Mouse (Mus musculus) liver, postnatal 0 days (tissue): Measurements from ENCODE around the gene Cstad. TPM values are rescaled to one million over a fixed set of nuclear protein-coding genes. Genes with fewer than 3 reads are reported as not detected.
A peak's percentile ranks its signal among the peaks of the same experiment; 100 is the strongest.

Experiments
- ATAC-seq: fragments of 200-750 bp; cut with Nextera tagmentation; 2 replicates; pipeline ENCODE4 v1.8.0; 2017; ENCODE audit warnings: mild to moderate bottlenecking, moderate library complexity
- DNase-seq: peaks from one replicate; pipeline ENCODE4 v3.0.0-alpha.2; 2016
- H3K27ac ChIP-seq: fragments of 300-500 bp; sonication (generic); 2 replicates; pipeline ENCODE4 v1.5.1; 2014; ENCODE audit warnings: antibody characterized with exemption, moderate library complexity, mild to moderate bottlenecking, low read depth
- H3K27me3 ChIP-seq: fragments of 300-500 bp; sonication (generic); 2 replicates; pipeline ENCODE4 v1.6.1; 2014; ENCODE audit warnings: low read length, control low read depth, mixed read lengths; ENCODE audit not compliant: insufficient read depth
- H3K36me3 ChIP-seq: fragments of 300-500 bp; sonication (generic); replicated peaks from 2 replicates; pipeline ENCODE4 v1.6.1; 2014; ENCODE audit warnings: mild to moderate bottlenecking, control low read depth, low read length, moderate library complexity, mixed read lengths; ENCODE audit not compliant: insufficient read depth
- H3K4me1 ChIP-seq: fragments of 300-500 bp; sonication (generic); 2 replicates; pipeline ENCODE4 v1.6.1; 2014; ENCODE audit warnings: antibody characterized with exemption, mild to moderate bottlenecking, control low read depth; ENCODE audit not compliant: insufficient read depth
- H3K4me2 ChIP-seq: fragments of 300-500 bp; sonication (generic); 2 replicates; pipeline ENCODE4 v1.6.1; 2014; ENCODE audit warnings: low read depth, mild to moderate bottlenecking, low read length, moderate library complexity, mixed read lengths
- H3K4me3 ChIP-seq: fragments of 300-500 bp; sonication (generic); 2 replicates; pipeline ENCODE4 v1.5.1; 2014; ENCODE audit warnings: low read depth, low read length
- H3K9ac ChIP-seq: fragments of 300-500 bp; sonication (generic); replicated peaks from 2 replicates; pipeline ENCODE4 v1.6.1; 2014; ENCODE audit warnings: mild to moderate bottlenecking, moderate library complexity
- H3K9me3 ChIP-seq: fragments of 300-500 bp; sonication (generic); 2 replicates; pipeline ENCODE4 v1.6.1; 2016; ENCODE audit warnings: mild to moderate bottlenecking, control low read depth, low read length, mixed read lengths
- CTCF ChIP-seq: sonication (generic); IDR thresholded peaks from 2 replicates; pipeline ENCODE4 v1.5.1; 2016; ENCODE audit warnings: antibody characterized with exemption, low read depth
- EP300 ChIP-seq: IDR thresholded peaks from 2 replicates; pipeline ENCODE4 v1.6.1; 2016; ENCODE audit warnings: antibody characterized with exemption, low read depth, mild to moderate bottlenecking
- whole genome bisulfite sequencing: fragments of 180-500 bp; shearing (Covaris S2); extraction: QIAGEN DNeasy Blood & Tissue Kit; methylation state at CpG from one replicate; pipeline ENCODE4 v1.1.7; 2014; ENCODE audit not compliant: insufficient replicate concordance; 5-methylcytosine and 5-hydroxymethylcytosine counted together
- polyA plus RNA-seq: library from polyadenylated mRNA; unstranded; fragments of >200 nt; fragmentation: Nextera tagmentation; extraction: Ambion mirVana; gene quantifications from 2 replicates; pipeline ENCODE4 v1.2.1, GENCODE M21; 2015

Cstad gene
- polyA plus RNA-seq, 1 experiment from 2014 or later, result 0.22 TPM

DNA sequence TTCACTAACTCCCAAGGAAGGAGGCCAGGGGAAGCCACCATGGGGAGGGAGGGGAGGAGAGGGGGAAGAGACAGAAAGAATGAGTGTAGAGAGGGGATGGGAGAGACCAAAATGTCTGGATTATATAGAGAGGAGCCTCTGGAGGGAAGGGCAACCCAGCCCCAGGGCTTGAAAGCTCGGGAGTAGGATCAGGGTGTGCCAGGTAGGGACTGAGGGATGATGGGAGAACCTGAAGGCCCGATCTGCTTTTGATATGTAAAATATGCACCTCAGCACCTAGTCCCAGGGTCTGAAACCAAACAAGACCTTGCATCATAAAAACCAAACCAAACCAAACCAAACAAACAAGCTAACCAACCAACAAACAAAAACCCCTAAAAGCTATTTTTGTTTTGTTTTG lies 16.8 kb upstream of the Cstad start:
- H3K27me3 ChIP-seq, result no peaks in the 10 kb centered on the region
- ATAC-seq, result no peak
- 0 out of 2 replicates have a peak, but pooled peaks cover 2% of the 10 kb centered on the region for H3K9me3 ChIP-seq
- TF ChIP-seq CTCF (no peak), EP300 (no peak)
- H3K4me2 ChIP-seq, result no peak overlapping the region
- H3K9ac ChIP-seq, result no peak overlapping the region
- no peak for DNase-seq
- no peak overlapping the region for H3K4me3 ChIP-seq
- WGBS, result 64% methylated on average over 2 of the region's 2 CpGs
- H3K27ac ChIP-seq, result no peak overlapping the region
- H3K4me1 ChIP-seq, result no peaks in the 10 kb centered on the region
- no peaks in the 10 kb centered on the region for H3K36me3 ChIP-seq

DNA sequence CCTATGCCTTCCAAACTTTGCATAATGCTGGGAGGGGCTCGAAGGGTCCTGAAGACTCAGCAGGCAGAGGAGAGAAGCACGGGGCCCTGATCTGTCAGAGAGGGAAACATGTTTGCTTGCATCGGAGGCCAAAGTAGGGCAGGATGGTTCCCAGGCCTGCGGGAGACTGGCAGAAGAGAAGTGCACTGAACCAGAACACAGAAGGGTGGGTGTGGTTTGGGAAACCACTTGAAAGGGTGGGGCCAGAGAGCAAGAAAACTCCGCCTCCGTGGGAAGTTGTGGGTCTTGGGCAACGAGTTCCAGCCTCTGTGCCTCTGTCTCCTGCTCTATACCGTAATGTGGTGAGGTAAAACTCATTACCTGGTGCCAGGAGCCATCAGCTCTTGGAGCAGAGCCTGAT lies 7.7 kb upstream of the Cstad start:
- WGBS, result 26% methylated on average over 8 of the region's 8 CpGs
- ATAC-seq, result no peak
- DNase-seq, result peak; percentile 53

DNA sequence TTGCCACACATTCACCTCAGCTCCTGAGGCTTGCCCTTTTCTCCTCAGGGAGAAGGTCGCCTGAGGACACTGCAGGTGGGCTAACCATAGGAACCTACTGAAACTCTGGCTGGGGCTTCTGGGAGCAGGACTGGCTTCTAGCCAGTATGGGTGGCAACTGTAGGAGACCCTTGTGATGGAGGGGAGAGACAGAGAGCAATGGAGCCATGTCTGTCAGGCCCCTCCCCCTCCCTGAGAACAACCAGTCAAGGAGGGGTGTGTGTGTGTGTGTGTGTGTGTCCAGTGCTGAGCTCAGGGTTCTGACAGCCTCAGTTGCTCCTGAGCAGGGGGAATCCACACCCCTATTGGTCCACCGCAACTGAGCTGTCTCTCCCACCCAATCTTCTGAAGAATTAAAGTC lies 7.2 kb upstream of the Cstad start:
- TF ChIP-seq EP300, result no peak
- no peak for TF ChIP-seq CTCF
- H3K4me2 ChIP-seq, result no peak overlapping the region
- no peaks in the 10 kb centered on the region for H3K36me3 ChIP-seq
- H3K4me3 ChIP-seq, result no peak overlapping the region
- ATAC-seq (no peak), DNase-seq (no peak)
- 57% methylated on average over 2 of the region's 2 CpGs for WGBS
- H3K9me3 ChIP-seq, result no peaks in the 10 kb centered on the region
- H3K27me3 ChIP-seq, result no peaks in the 10 kb centered on the region
- no peak overlapping the region for H3K9ac ChIP-seq
- H3K4me1 ChIP-seq, result no peaks in the 10 kb centered on the region; the same call in 1 of the 2 replicates
- H3K27ac ChIP-seq, result no peak overlapping the region

More for the DNA sequence above, 7.7 kb upstream of the Cstad start:
- no peak overlapping the region for H3K4me3 ChIP-seq
- H3K4me2 ChIP-seq, result no peak overlapping the region
- no peaks in the 10 kb centered on the region for H3K27me3 ChIP-seq
- no peak overlapping the region; the same call in 1 of the 2 replicates for H3K9ac ChIP-seq
- TF ChIP-seq CTCF, result no peak
- TF ChIP-seq EP300, result no peak
- no peaks in the 10 kb centered on the region; the same call in 1 of the 2 replicates for H3K4me1 ChIP-seq
- H3K9me3 ChIP-seq, result no peaks in the 10 kb centered on the region
- H3K27ac ChIP-seq, result no peak overlapping the region
- no peaks in the 10 kb centered on the region for H3K36me3 ChIP-seq

DNA sequence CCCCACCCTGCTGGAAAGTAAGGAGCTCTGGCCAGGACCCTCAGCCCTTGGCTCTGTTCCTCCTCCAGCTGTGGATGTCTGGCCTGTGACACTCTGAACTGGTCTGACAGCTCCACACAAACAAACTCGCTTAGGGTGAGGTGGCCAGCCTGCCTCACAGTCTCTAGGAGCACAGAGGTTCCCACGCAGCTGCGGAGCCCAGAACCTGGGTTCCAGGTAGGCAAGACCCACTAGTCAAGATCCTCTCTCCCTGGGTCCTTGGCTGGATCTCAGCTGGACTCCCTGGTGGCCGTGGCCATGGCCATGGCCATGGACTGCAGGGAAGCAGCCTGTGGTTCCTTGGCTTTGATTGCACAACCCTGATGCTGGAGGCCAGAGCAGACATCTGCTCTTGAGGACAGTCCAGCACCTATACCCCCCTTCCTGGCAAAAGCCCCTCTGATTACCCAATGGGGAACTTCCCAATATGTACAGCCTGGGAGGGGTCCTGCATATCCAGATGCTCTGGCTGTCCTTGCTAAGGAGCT lies 5.8 kb upstream of the Cstad start:
- Histone ChIP-seq H3K9me3 (no peaks in the 10 kb centered on the region), H3K4me3 (no peak overlapping the region), H3K27me3 (no peaks in the 10 kb centered on the region), H3K27ac (0 out of 2 replicates have a peak overlapping the region, but pooled peaks have one; percentile 55), H3K4me2 (no peak overlapping the region), H3K9ac (no peak overlapping the region), H3K36me3 (no peaks in the 10 kb centered on the region), H3K4me1 (peaks cover 3% of the 10 kb centered on the region)
- WGBS, result 63% methylated on average over 4 of the region's 4 CpGs
- ATAC-seq (no peak), DNase-seq (peak; percentile 14)
- TF ChIP-seq CTCF (no peak), EP300 (no peak)

DNA sequence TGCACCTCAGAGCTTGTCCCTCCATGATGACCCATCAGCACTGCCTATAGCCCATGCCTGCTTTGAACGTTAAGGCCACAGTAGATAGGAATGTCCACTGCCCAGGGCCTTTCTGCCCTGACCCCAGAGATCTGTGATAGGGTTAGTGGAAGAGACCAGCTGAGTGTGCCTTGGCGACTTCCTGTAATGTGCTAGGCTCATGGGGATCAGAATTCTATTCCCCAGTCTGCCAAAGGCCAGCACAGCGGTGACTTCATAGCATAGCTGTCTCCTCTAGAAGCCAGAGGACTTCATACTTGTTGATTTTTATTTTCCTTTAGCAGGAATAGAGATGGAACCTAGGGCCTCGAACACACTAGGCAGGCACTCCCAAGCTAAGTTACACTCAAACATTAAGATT lies 5.1 kb upstream of the Cstad start:
- no peak overlapping the region for H3K27ac ChIP-seq

DNA sequence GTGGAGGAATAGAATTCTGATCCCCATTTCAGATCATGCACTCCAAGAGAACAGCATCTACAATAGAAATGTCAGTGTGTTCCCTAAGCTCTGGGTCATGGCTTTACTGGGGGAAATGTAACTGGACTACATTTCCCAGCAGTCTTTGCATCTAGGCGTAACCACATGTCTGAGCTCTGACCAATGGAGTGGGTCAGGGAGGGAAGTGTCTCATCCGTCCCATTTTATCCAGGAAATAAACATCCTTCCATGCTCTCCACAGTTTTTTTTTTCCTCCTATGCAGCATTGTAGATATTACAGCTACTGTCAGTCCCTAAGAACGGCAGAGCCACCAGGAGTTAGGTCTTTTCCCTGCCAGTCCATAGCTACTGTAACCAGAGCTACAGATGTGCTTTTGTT lies 3.9 kb upstream of the Cstad start:
- TF ChIP-seq CTCF (no peak), EP300 (no peak)
- peak overlapping the region; percentile 18; the same call in 1 of the 2 replicates for H3K4me2 ChIP-seq
- no peak overlapping the region for H3K27ac ChIP-seq
- 5% methylated on average over 3 of the region's 3 CpGs for WGBS
- no peak overlapping the region for H3K4me3 ChIP-seq
- no peaks in the 10 kb centered on the region for H3K9me3 ChIP-seq
- no peaks in the 10 kb centered on the region for H3K27me3 ChIP-seq
- ATAC-seq (peak; percentile 83), DNase-seq (peak; percentile 33)
- H3K9ac ChIP-seq, result no peak overlapping the region
- H3K4me1 ChIP-seq, result peaks cover 15% of the 10 kb centered on the region
- no peaks in the 10 kb centered on the region for H3K36me3 ChIP-seq

More for the DNA sequence above, 5.1 kb upstream of the Cstad start:
- Histone ChIP-seq H3K27me3 (no peaks in the 10 kb centered on the region), H3K36me3 (no peaks in the 10 kb centered on the region), H3K4me2 (no peak overlapping the region), H3K9ac (no peak overlapping the region), H3K4me1 (peaks cover 10% of the 10 kb centered on the region), H3K4me3 (no peak overlapping the region), H3K9me3 (no peaks in the 10 kb centered on the region)
- DNase-seq (no peak), ATAC-seq (no peak)
- 64% methylated on average over 4 of the region's 4 CpGs for WGBS
- TF ChIP-seq EP300 (no peak), CTCF (no peak)
